Mouse (Mus musculus) thymus, adult 2 months (tissue): Measurements from ENCODE around the gene Vmn2r26.

ENCODE experiments used
- CTCF ChIP-seq: fragments of 200-500 bp; IDR thresholded peaks from 2 replicates; pipeline ENCODE4 v1.5.1; 2012; ENCODE audit warnings: mild to moderate bottlenecking, control low read depth, low read length, moderate library complexity, borderline replicate concordance; ENCODE audit not compliant: control insufficient read depth, poor library complexity, insufficient read depth; ENCODE audit errors: extremely low read depth
- POLR2A ChIP-seq: fragments of 200-500 bp; IDR thresholded peaks from 2 replicates; pipeline ENCODE4 v1.6.1; 2012; ENCODE audit warnings: mild to moderate bottlenecking, low read length, control low read depth, moderate library complexity; ENCODE audit not compliant: control insufficient read depth, poor library complexity, insufficient read depth; ENCODE audit errors: extremely low read depth

GRCm38 (mm10) chr6:124020841-124021240 lies 3.5 kb upstream of the Vmn2r26 start:
- TF ChIP-seq CTCF, result no peak
- TF ChIP-seq POLR2A, result no peak
